Mouse (Mus musculus) spleen, adult 2 months (tissue): Measurements from ENCODE around the gene Mtmr1. TPM values are rescaled to one million over a fixed set of nuclear protein-coding genes. Genes with fewer than 3 reads are reported as not detected.

Experiments used
- DNase-seq, 2 experiments: peaks; one replicate each; pipeline versions ENCODE4 v3.0.0 to v3.0.0-alpha.2; 2012 to 2021; ENCODE audit warnings: low spot score in 2 of 2, low read depth in 1 of 2
- H3K27ac ChIP-seq: fragments of 200-500 bp; 2 replicates; pipeline ENCODE4 v1.5.1; 2012; ENCODE audit warnings: low read length, inconsistent platforms; ENCODE audit not compliant: insufficient read depth
- H3K27me3 ChIP-seq: fragments of 200-500 bp; 2 replicates; pipeline ENCODE4 v1.6.1; 2012; ENCODE audit warnings: mild to moderate bottlenecking, moderate library complexity, low read length, inconsistent platforms; ENCODE audit not compliant: control insufficient read depth, insufficient read depth
- H3K36me3 ChIP-seq: fragments of 200-500 bp; 2 replicates; pipeline ENCODE4 v1.6.1; 2012; ENCODE audit warnings: mild to moderate bottlenecking, low read length, inconsistent platforms; ENCODE audit not compliant: control insufficient read depth, insufficient read depth
- H3K4me1 ChIP-seq: fragments of 200-500 bp; 2 replicates; pipeline ENCODE4 v1.6.1; 2011; ENCODE audit warnings: inconsistent platforms; ENCODE audit not compliant: control insufficient read depth, insufficient read depth, insufficient read length
- H3K4me3 ChIP-seq: fragments of 200-500 bp; 2 replicates; pipeline ENCODE4 v1.5.1; 2011; ENCODE audit warnings: mild to moderate bottlenecking, inconsistent platforms; ENCODE audit not compliant: insufficient read depth, insufficient read length; ENCODE audit errors: extremely low read depth
- CTCF ChIP-seq: fragments of 200-500 bp; IDR thresholded peaks from 2 replicates; pipeline ENCODE4 v1.5.1; 2011; ENCODE audit warnings: mild to moderate bottlenecking, inconsistent platforms; ENCODE audit not compliant: insufficient read depth, insufficient read length, insufficient replicate concordance; ENCODE audit errors: extremely low read depth
- POLR2A ChIP-seq: fragments of 200-500 bp; IDR thresholded peaks from 2 replicates; pipeline ENCODE4 v1.6.1; 2011; ENCODE audit warnings: low read depth, low read length, inconsistent platforms
- WGBS: fragments of 180-500 bp; shearing (Covaris S2); methylation state at CpG from one replicate; pipeline ENCODE4 v1.1.7; 2018; 5-methylcytosine and 5-hydroxymethylcytosine counted together
- polyA plus RNA-seq: library from polyadenylated mRNA; depleted of rRNA; stranded (reverse); fragments of >200 nt; gene quantifications from 2 replicates; pipeline ENCODE4 v1.2.3, GENCODE M21; 2012; rRNA removed

Mtmr1 gene
- polyA plus RNA-seq, 1 experiment = 8.8 TPM

- no peak for DNase-seq
- H3K27me3 ChIP-seq = no peaks in the 10 kb centered on the region
- no peaks in the 10 kb centered on the region for H3K4me1 ChIP-seq
- TF ChIP-seq POLR2A = no peak
- no peak for TF ChIP-seq CTCF
- no peak overlapping the region for H3K27ac ChIP-seq
- no peaks in the 10 kb centered on the region for H3K36me3 ChIP-seq
- WGBS = 78% methylated on average over 6 of the region's 6 CpGs
- no peak overlapping the region for H3K4me3 ChIP-seq
These were observed 74.9 kb downstream of the Mtmr1 start for GRCm38 (mm10) chrX:71439473-71439872.

GRCm38 (mm10) chrX:71442916-71443315, 78.4 kb downstream of the Mtmr1 start:
- TF ChIP-seq POLR2A (no peak), CTCF (no peak)
- Histone ChIP-seq H3K36me3 (no peaks in the 10 kb centered on the region), H3K4me1 (no peaks in the 10 kb centered on the region), H3K27me3 (no peaks in the 10 kb centered on the region), H3K27ac (no peak overlapping the region), H3K4me3 (no peak overlapping the region)
- WGBS = 73% methylated on average over 5 of the region's 5 CpGs
- DNase-seq = no peak

GRCm38 (mm10) chrX:71456078-71456737, 91.6 kb downstream of the Mtmr1 start:
- no peak overlapping the region for H3K27ac ChIP-seq
- TF ChIP-seq POLR2A (no peak), CTCF (no peak)
- no peak for DNase-seq
- WGBS = 83% methylated on average over 6 of the region's 6 CpGs
- no peaks in the 10 kb centered on the region for H3K27me3 ChIP-seq
- no peaks in the 10 kb centered on the region for H3K4me1 ChIP-seq
- H3K4me3 ChIP-seq = no peak overlapping the region
- H3K36me3 ChIP-seq = no peaks in the 10 kb centered on the region

- TF ChIP-seq CTCF (no peak), POLR2A (no peak)
- no peaks in the 10 kb centered on the region for H3K36me3 ChIP-seq
- H3K27me3 ChIP-seq = no peaks in the 10 kb centered on the region
- DNase-seq = no peak
- H3K4me3 ChIP-seq = no peak overlapping the region
- 76% methylated on average over 7 of the region's 7 CpGs for WGBS
- H3K4me1 ChIP-seq = no peaks in the 10 kb centered on the region
- no peak overlapping the region for H3K27ac ChIP-seq
These were observed 99.7 kb downstream of the Mtmr1 start for GRCm38 (mm10) chrX:71464138-71464826.

- H3K27me3 ChIP-seq = no peaks in the 10 kb centered on the region
- no peak for TF ChIP-seq CTCF
- no peak for TF ChIP-seq POLR2A
- H3K27ac ChIP-seq = no peak overlapping the region
- no peak overlapping the region for H3K4me3 ChIP-seq
- H3K4me1 ChIP-seq = no peaks in the 10 kb centered on the region
- no peaks in the 10 kb centered on the region for H3K36me3 ChIP-seq
- 89% methylated on average over 1 of the region's 1 CpGs for WGBS
- DNase-seq = no peak
These were observed 100.9 kb downstream of the Mtmr1 start for GRCm38 (mm10) chrX:71465417-71465816.

GRCm38 (mm10) chrX:71467491-71467890, 102.9 kb downstream of the Mtmr1 start:
- no peak for DNase-seq
- Histone ChIP-seq H3K27me3 (no peaks in the 10 kb centered on the region), H3K4me1 (no peaks in the 10 kb centered on the region), H3K36me3 (no peaks in the 10 kb centered on the region), H3K4me3 (no peak overlapping the region), H3K27ac (no peak overlapping the region)
- TF ChIP-seq CTCF (no peak), POLR2A (no peak)
- 93% methylated on average over 3 of the region's 3 CpGs for WGBS

Other genes with a start within 250 kb of the Mtmr1 start
- 1.2 and 1.3 TPM in 2 replicates for gene Mtm1, start 154.0 kb upstream of the Mtmr1 start, polyA plus RNA-seq
- gene Cd99l2, start 128.1 kb downstream of the Mtmr1 start, polyA plus RNA-seq = 3.6 and 3.8 TPM in 2 replicates
- gene Hmgb3, start 191.2 kb downstream of the Mtmr1 start, polyA plus RNA-seq = 6.2 and 10.6 TPM in 2 replicates